Mouse (Mus musculus) liver, embryonic 14.5 days (tissue): ENCODE results near the gene Uncx. TPM values are rescaled to one million over a fixed set of nuclear protein-coding genes. Genes with fewer than 3 reads are reported as not detected.

Experiments used
- ATAC-seq: fragments of 200-750 bp; cut with Nextera tagmentation; 2 replicates; pipeline ENCODE4 v1.8.0; 2017; ENCODE audit warnings: moderate number of reproducible peaks, mild to moderate bottlenecking, moderate library complexity; ENCODE audit not compliant: insufficient read depth
- DNase-seq, 3 experiments: peaks; one replicate each; pipeline ENCODE4 v3.0.0-alpha.2; 2012 to 2013; ENCODE audit warnings: low read depth in 3 of 3, low spot score in 3 of 3
- H3K27ac ChIP-seq: fragments of 300-500 bp; sonication (generic); 2 replicates; pipeline ENCODE4 v1.5.1; 2014; ENCODE audit warnings: moderate library complexity, mild to moderate bottlenecking, control low read depth, inconsistent platforms
- H3K27me3 ChIP-seq: fragments of 300-500 bp; sonication (generic); 2 replicates; pipeline ENCODE4 v1.6.1; 2014; ENCODE audit warnings: mild to moderate bottlenecking, low read length, moderate library complexity; ENCODE audit not compliant: control insufficient read depth, insufficient read depth
- H3K36me3 ChIP-seq: fragments of 300-500 bp; sonication (generic); replicated peaks from 2 replicates; pipeline ENCODE4 v1.6.1; 2014; ENCODE audit warnings: low read depth; ENCODE audit not compliant: control insufficient read depth, insufficient read depth
- H3K4me1 ChIP-seq, 2 experiments: fragments of 200-500 bp in 1 of 2; fragments of 300-500 bp in 1 of 2; sonication (generic) in 1 of 2; replicated peaks; 2 replicates each; pipeline ENCODE4 v1.6.1; 2012 to 2014; ENCODE audit warnings: antibody characterized with exemption in 1 of 2, inconsistent platforms in 1 of 2, low read length in 1 of 2; ENCODE audit not compliant: control insufficient read depth in 2 of 2, insufficient read depth in 2 of 2
- H3K4me2 ChIP-seq: fragments of 300-500 bp; sonication (generic); 2 replicates; pipeline ENCODE4 v1.6.1; 2014; ENCODE audit warnings: low read depth, mild to moderate bottlenecking, control low read depth, moderate library complexity
- H3K4me3 ChIP-seq, 2 experiments: fragments of 200-500 bp in 1 of 2; fragments of 300-500 bp in 1 of 2; sonication (generic) in 1 of 2; 2 replicates each; pipeline ENCODE4 v1.5.1; 2012 to 2014; ENCODE audit warnings: low read depth in 2 of 2, low read length in 2 of 2, mild to moderate bottlenecking in 2 of 2, control low read depth in 1 of 2, inconsistent platforms in 1 of 2, moderate library complexity in 1 of 2; ENCODE audit not compliant: insufficient read depth in 1 of 2
- H3K9ac ChIP-seq: fragments of 300-500 bp; sonication (generic); replicated peaks from 2 replicates; pipeline ENCODE4 v1.6.1; 2014; ENCODE audit warnings: mild to moderate bottlenecking, control low read depth, moderate library complexity
- H3K9me3 ChIP-seq: fragments of 300-500 bp; sonication (generic); 2 replicates; pipeline ENCODE4 v1.6.1; 2016; ENCODE audit warnings: low read length, mixed read lengths; ENCODE audit not compliant: control insufficient read depth
- CTCF ChIP-seq: IDR thresholded peaks from 2 replicates; pipeline ENCODE4 v1.5.1; 2016; ENCODE audit warnings: antibody characterized with exemption, low read depth, control low read depth
- EP300 ChIP-seq: IDR thresholded peaks from 2 replicates; pipeline ENCODE4 v1.6.1; 2016; ENCODE audit warnings: antibody characterized with exemption, low read depth
- WGBS: fragments of 180-500 bp; shearing (Covaris S2); extraction: QIAGEN DNeasy Blood & Tissue Kit; methylation state at CpG from one replicate; pipeline ENCODE4 v1.1.7; 2014; ENCODE audit not compliant: insufficient replicate concordance; 5-methylcytosine and 5-hydroxymethylcytosine counted together
- polyA plus RNA-seq, 2 experiments: library from polyadenylated mRNA; depleted of rRNA in 1 of 2; stranded (reverse) in 1 of 2; unstranded in 1 of 2; fragments of >200 nt; fragmentation: Nextera tagmentation in 1 of 2; extraction: Ambion mirVana in 1 of 2; gene quantifications; 2 replicates each; pipeline versions ENCODE4 v1.2.1 to v1.2.3; 2012 to 2014

Gene Uncx
- polyA plus RNA-seq, 2 experiments, result not detected

DNA sequence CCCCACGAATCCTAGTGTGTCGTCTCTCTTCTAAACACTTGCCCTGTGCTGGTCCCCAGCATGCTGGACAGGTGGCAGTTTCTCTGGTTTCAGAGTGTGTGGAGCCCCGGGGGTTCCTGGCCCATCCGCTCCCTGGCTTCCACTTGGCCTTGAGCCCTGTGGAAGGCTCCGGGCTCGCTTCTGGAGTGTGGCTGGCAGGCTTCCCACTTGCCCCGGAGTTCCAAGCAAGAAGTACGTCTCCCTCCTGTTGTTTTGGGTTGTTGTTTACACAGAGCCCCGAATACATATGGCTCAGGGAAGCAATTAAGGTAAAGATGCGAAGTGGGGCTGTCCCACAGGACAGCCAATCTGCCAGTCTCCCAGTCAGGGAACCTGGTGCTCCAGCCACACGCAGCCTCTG lies 27.0 kb upstream of the Uncx start:
- no peaks in the 10 kb centered on the region; the same call in 1 of the 2 replicates for H3K27me3 ChIP-seq
- H3K4me3 ChIP-seq, result no peak overlapping the region
- no peaks in the 10 kb centered on the region for H3K36me3 ChIP-seq
- TF ChIP-seq CTCF, result no peak
- no peak for TF ChIP-seq EP300
- DNase-seq, result no peak
- H3K9ac ChIP-seq, result no peak overlapping the region
- no peak for ATAC-seq
- H3K4me1 ChIP-seq, result no peaks in the 10 kb centered on the region
- no peak overlapping the region for H3K4me2 ChIP-seq
- WGBS, result 43% methylated on average over 11 of the region's 11 CpGs
- no peak overlapping the region for H3K27ac ChIP-seq
- no peaks in the 10 kb centered on the region for H3K9me3 ChIP-seq

DNA sequence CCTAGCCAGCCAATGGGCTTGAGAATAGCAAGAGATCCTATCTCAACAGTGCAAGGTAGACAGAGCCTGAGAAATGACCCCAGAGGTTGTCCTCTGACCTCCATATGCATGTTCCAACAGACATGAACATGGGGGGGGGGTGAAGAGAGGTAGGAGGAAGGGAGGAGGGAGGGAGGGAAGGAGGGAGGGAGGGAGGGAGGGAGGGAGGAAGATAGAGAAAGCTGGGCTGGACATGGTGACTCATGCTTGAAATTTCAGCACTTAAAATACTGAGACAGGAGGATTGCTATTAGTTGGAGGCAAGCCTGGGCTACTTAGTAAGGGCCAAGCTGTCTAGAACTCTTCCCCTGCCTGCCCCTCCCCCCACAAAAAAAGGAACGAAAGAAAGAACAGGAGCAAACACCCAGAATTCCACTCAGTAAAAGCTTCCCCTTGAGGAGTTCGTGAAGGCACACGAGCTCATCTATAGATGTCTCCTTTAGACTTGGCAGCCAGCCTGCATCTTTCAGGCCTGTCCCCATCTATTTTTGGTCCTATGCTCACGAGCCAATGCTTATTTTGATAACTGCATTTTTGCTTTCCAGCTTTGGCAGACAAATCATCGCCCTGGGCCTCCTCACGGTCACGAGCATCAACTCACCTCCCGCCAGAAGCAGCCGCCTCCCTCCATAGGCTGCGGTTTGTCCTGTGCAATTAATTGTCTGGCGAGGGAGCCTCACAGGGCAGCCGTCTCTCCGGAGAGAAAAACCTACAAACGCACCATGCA lies 23.0 kb upstream of the Uncx start:
- Histone ChIP-seq H3K4me3 (no peak overlapping the region), H3K27ac (no peak overlapping the region), H3K36me3 (no peaks in the 10 kb centered on the region), H3K9me3 (no peaks in the 10 kb centered on the region), H3K4me1 (no peaks in the 10 kb centered on the region), H3K27me3 (no peaks in the 10 kb centered on the region), H3K9ac (no peak overlapping the region), H3K4me2 (no peak overlapping the region)
- ATAC-seq (no peak), DNase-seq (no peak)
- 52% methylated on average over 14 of the region's 14 CpGs for WGBS
- TF ChIP-seq CTCF, result no peak
- no peak for TF ChIP-seq EP300

DNA sequence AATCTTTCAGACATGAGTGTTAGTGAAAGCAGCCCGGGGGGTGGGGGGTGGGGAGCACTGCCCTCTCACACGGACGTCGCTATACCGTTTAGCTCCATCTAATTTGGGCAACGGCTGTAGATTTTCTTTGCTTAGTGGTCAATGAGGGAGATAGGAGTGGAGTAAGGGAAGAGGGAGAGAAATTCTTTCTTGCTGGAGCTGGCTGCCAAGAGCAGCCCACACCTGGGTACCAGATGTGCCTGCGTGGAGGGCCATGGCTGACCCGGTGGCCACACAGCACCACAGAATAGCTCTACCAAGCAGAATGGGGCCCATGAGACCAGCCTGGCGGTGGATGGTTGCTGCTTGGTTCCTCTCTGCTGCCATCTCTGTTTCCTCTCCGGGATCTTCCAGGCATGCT lies 21.3 kb upstream of the Uncx start:
- Histone ChIP-seq H3K4me1 (no peaks in the 10 kb centered on the region), H3K27me3 (no peaks in the 10 kb centered on the region), H3K4me3 (no peak overlapping the region), H3K27ac (no peak overlapping the region), H3K36me3 (no peaks in the 10 kb centered on the region), H3K9me3 (no peaks in the 10 kb centered on the region), H3K9ac (no peak overlapping the region), H3K4me2 (no peak overlapping the region)
- 60% methylated on average over 10 of the region's 10 CpGs for WGBS
- DNase-seq, result no peak
- TF ChIP-seq CTCF (no peak), EP300 (no peak)
- ATAC-seq, result no peak

DNA sequence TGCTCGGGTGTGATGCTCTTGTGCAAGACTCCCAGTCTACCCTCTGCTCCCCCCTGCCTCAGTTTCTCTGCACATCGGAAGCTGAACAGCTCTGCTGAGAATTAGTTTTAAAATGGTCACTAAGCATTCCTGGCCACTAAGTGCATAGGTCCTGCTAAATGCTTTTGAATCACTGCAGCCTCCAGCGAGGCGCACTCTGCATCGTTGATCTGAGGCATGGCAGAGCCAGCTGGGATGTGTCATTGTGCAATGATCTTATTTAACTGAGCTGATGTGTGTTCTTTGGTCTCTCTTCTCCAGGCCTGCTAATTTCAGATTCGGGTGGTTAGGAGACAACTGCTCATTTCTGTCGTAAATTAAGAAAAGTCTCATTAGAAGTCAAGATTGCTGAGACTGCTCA lies 14.4 kb upstream of the Uncx start:
- Histone ChIP-seq H3K4me2 (no peak overlapping the region), H3K9me3 (no peaks in the 10 kb centered on the region), H3K4me3 (no peak overlapping the region), H3K36me3 (no peaks in the 10 kb centered on the region), H3K27ac (no peak overlapping the region), H3K27me3 (peaks cover 13% of the 10 kb centered on the region), H3K4me1 (no peaks in the 10 kb centered on the region), H3K9ac (no peak overlapping the region)
- TF ChIP-seq CTCF, result no peak
- no peak for TF ChIP-seq EP300
- 61% methylated on average over 7 of the region's 7 CpGs for WGBS
- ATAC-seq, result no peak
- no peak for DNase-seq

DNA sequence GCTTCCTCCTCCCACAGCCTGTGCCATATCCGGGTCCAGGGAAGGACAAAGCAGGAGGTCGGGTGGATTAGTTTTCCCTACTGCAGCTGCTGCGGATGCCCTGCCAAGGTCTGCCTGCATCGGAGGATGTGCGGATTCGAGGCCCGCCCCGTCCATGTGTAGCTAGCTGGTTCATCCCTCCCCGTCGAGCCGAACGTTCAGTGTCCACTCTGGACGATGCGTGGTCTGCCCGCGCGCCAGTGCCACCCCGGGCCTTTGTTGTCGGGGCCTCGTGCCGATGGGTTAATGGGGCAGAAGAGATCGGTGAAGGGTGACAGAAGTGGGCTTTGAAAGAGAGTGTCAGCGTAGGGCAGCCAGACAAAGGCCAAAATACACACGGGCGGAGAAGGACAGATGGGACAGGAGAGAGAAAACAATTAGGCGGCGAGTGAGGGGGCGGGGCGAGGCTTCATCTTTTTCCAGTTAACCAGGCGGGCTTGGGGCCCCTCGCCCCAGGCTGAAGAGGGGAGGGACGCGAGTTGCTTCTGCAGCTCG lies 7.8 kb upstream of the Uncx start:
- no peaks in the 10 kb centered on the region for H3K4me1 ChIP-seq
- H3K9me3 ChIP-seq, result no peaks in the 10 kb centered on the region
- no peak overlapping the region for H3K9ac ChIP-seq
- H3K4me3 ChIP-seq, result no peak overlapping the region
- TF ChIP-seq EP300, result no peak
- TF ChIP-seq CTCF, result no peak
- WGBS, result 2% methylated on average over 34 of the region's 34 CpGs
- DNase-seq, result no peak
- H3K4me2 ChIP-seq, result no peak overlapping the region
- peaks cover 69% of the 10 kb centered on the region for H3K27me3 ChIP-seq
- no peak overlapping the region for H3K27ac ChIP-seq
- no peak for ATAC-seq
- H3K36me3 ChIP-seq, result no peaks in the 10 kb centered on the region
